Comparison of ENCODE assay signal across 17 mouse cellular contexts in genomic region chr19:37255321-37255720, GRCm38 (mm10). TPM values are rescaled to one million over a fixed set of nuclear protein-coding genes. Genes with fewer than 3 reads are reported as not detected.
A peak's percentile ranks its signal among the peaks of the same experiment; 100 is the strongest.
DNase-seq lines count a peak whose midpoint lies in the region; TF ChIP-seq lines count a peak whose summit lies in the region.
"Had no signal": no experiment of that assay in that cellular context is flagged by ENCODE, and none has a peak within 500 bp of the region (broad histone marks: within the 10 kb centered on the region; RNA-seq: fewer than 3 reads in every experiment).

No protein-coding gene starts in this region.

- no peak overlapping the region; the same call in 1 of the 2 replicates for H3K27ac ChIP-seq in layer of hippocampus, adult 2 months
- H3K27ac ChIP-seq in embryonic facial prominence, embryonic 10.5 days (replicated peaks) = no peak overlapping the region
- H3K27ac ChIP-seq: kidney, postnatal 0 days; neural tube, embryonic 13.5 days; stomach, embryonic 15.5 days had no signal

- H3K27me3 ChIP-seq in embryonic facial prominence, embryonic 10.5 days (replicated peaks; ENCODE audit: low read depth, poor library complexity, severe bottlenecking) = no peaks in the 10 kb centered on the region
- H3K27me3 ChIP-seq: heart, embryonic 12.5 days; neural tube, embryonic 13.5 days; stomach, embryonic 15.5 days had no signal

- WGBS in embryonic facial prominence, embryonic 10.5 days = 89% methylated on average over 9 of the region's 9 CpGs

- DNase-seq in layer of hippocampus, adult 2 months (ENCODE audit: low spot score in 2 of 2) = peak; percentile 37 to 64
- no peak for DNase-seq in layer of hippocampus, postnatal 10 days (ENCODE audit: low spot score in 2 of 2)
- DNase-seq in 416B (ENCODE audit: low read depth) (peak; percentile 72), adipocyte (ENCODE audit: low spot score) (peak; percentile 26)
- DNase-seq in left cerebral cortex, postnatal 25 days (ENCODE audit: low spot score in 2 of 2) = peak; percentile 66 to 95
- DNase-seq in embryonic facial prominence, embryonic 10.5 days (ENCODE audit: low spot score) = no peak
- no peak for DNase-seq in thymus, postnatal 36 days
- no peak for DNase-seq in spleen, adult 12 weeks (ENCODE audit: low spot score)
- DNase-seq: adrenal gland, postnatal 14 days; cerebellum, adult 2 months; heart, postnatal 36 days; lung, embryonic 14.5 days; lung, postnatal 4 days had no signal

- H3K4me3 ChIP-seq in layer of hippocampus, adult 2 months = no peak overlapping the region
- no peak overlapping the region for H3K4me3 ChIP-seq in embryonic facial prominence, embryonic 10.5 days
- H3K4me3 ChIP-seq: heart, embryonic 12.5 days; neural tube, embryonic 13.5 days; stomach, embryonic 15.5 days had no signal

- H3K9me3 ChIP-seq in embryonic facial prominence, embryonic 10.5 days = no peaks in the 10 kb centered on the region
- H3K9me3 ChIP-seq: heart, embryonic 12.5 days; neural tube, embryonic 13.5 days; stomach, embryonic 15.5 days had no signal

- TF ChIP-seq CTCF in layer of hippocampus, adult 2 months (conservative IDR thresholded peaks at IDR 0.05) = no peak

- H3K36me3 ChIP-seq in embryonic facial prominence, embryonic 10.5 days (replicated peaks) = no peaks in the 10 kb centered on the region
- H3K36me3 ChIP-seq: heart, embryonic 12.5 days; neural tube, embryonic 13.5 days; stomach, embryonic 15.5 days had no signal

- H3K4me1 ChIP-seq in embryonic facial prominence, embryonic 10.5 days = no peaks in the 10 kb centered on the region
- H3K4me1 ChIP-seq: heart, embryonic 12.5 days; neural tube, embryonic 13.5 days; stomach, embryonic 15.5 days had no signal

- intact Hi-C loops in left cerebral cortex, postnatal 25 days (cut with DNase I) = loop anchor here (1.0 to 2.0 kb wide), 2 partner anchors 28 to 81 kb away; no protein-coding TSS in a partner anchor

RNA-seq across cellular contexts. Expression of gene Cpeb3, which starts 46.9 kb away (rescaled TPM):
- total RNA-seq in layer of hippocampus, adult 2 months (2021) = 10 to 100 TPM; 69.7 to 76.8 TPM
- total RNA-seq in layer of hippocampus, postnatal 10 days (2021) = 10 to 100 TPM; 48.9 to 49.8 TPM
- total RNA-seq in left cerebral cortex, postnatal 25 days (2021) = 10 to 100 TPM; 78.9 to 83.5 TPM
- 0.55 and 0.76 TPM in 2 replicates for polyA plus RNA-seq in embryonic facial prominence, embryonic 10.5 days (2016; fragmentation: Nextera tagmentation; extraction: Ambion mirVana)

RNA-seq across cellular contexts. Expression of gene March5, which starts 48.0 kb away (rescaled TPM):
- 10 to 100 TPM; 80.4 to 90.4 TPM for total RNA-seq in layer of hippocampus, adult 2 months (2021)
- 10 to 100 TPM; 93.2 to 94.8 TPM for total RNA-seq in layer of hippocampus, postnatal 10 days (2021)
- total RNA-seq in left cerebral cortex, postnatal 25 days (2021) = 10 to 100 TPM; 85.1 to 90.4 TPM
- polyA plus RNA-seq in embryonic facial prominence, embryonic 10.5 days (2016; fragmentation: Nextera tagmentation; extraction: Ambion mirVana) = 121 and 123 TPM in 2 replicates

Comparison
In these comparisons a context has a peak if more than half of its experiments do, and no peak if none do; other contexts are left out.
1. DNase-seq: peak in layer of hippocampus, adult 2 months (2 of 2), 416B (single experiment), adipocyte (single experiment) and left cerebral cortex, postnatal 25 days (2 of 2); none in layer of hippocampus, postnatal 10 days (0 of 2), embryonic facial prominence, embryonic 10.5 days (single experiment), thymus, postnatal 36 days (0 of 2) and spleen, adult 12 weeks (single experiment).